Mouse (Mus musculus): ENCODE results near the gene 4833420G17Rik.
"Not testable (repeated sequence)": the region's sequence is repeated elsewhere in the genome, so short reads cannot be mapped to it uniquely, and the experiment has no call there.

4833420G17Rik gene

GRCm38 (mm10) chr13:119462596-119463560 is at the start of gene 4833420G17Rik:
TSS of gene 4833420G17Rik (plus strand) at chr13:119462768.
- peak; percentile 87 for DNase-seq (ENCODE audit: low spot score)

GRCm38 (mm10) chr13:119413026-119413425 is 49.5 kb upstream of the 4833420G17Rik start:
- DNase-seq (ENCODE audit: low spot score) = no peak

DNA sequence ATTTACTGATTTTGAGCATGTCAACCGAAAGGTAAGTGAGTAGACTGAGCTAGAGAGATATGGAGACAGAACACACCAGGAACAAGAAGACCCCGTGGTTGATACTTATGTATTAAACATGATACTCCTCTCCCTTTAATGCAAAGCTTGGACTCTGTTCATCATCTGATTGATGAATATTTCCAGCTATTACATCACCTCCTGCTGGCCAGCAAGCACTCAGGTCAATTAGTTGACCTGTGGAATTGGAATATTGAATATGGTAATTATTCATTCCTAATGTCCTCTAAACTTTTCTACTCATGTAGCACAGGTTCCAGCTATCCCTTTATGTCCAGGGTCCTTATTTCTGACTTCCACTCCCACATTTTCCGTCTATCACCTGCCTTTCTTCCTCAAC is 44.1 kb upstream of the 4833420G17Rik start:
- no peak for DNase-seq (ENCODE audit: low spot score)

DNA sequence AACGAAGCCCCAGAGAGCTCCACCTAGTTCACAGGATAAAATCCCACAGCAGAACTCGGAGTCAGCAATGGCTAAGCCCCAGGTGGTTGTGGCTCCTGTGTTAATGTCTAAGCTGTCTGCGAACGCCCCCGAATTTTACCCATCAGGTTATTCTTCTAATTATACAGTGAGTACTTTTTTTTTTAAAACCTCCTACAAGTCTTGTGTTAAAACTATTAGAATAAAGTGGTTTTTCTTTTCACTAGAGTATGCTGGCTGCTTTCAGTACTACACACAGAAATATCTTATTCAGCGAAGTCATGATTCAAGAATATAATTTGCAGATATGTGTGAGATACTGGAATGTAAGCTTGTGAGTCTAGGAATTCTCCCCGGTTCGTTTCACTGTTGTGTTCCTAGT is 32.4 kb upstream of the 4833420G17Rik start:
- DNase-seq (ENCODE audit: low spot score) = no peak

DNA sequence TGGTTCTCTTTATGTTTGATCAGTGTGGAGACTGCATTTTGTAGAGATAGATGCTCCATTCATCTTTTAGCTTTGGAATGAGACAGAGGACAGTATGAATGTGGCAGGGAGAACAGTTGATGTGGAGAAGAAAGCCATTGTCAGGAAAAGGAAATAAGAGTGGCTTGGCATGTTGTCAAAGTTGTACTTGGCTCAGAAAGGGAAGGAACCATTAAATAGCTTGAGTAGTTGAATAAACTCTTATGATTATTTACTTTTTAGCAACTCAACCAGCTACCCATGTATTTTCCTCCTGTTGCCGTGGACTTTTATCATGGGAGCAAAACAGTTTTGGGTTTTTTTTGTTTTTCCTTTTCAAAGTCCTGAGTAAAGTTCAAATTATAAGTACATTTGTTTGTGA is 30.5 kb upstream of the 4833420G17Rik start:
- DNase-seq (ENCODE audit: low spot score) = no peak

GRCm38 (mm10) chr13:119434359-119434758 is 28.2 kb upstream of the 4833420G17Rik start:
- no peak for DNase-seq (ENCODE audit: low spot score)

DNA sequence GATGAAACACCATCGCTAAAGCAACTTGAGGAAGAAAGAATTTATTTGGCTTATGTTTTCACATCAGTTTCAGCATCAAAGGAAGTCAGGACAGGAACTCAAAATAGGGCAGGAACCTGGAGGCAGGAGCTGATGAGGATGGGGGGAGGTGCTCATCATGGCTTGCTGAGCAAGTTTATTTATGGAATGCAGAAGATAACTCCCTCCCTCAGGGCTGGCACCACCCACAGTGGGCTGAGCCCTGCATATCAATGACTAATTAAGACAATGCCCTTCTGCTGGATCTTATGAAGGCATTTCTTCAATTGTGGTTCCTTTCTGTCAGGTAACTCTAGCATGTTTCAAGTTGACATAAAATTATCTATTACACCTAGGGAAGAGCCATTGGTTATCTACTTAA is 20.3 kb upstream of the 4833420G17Rik start:
- no peak for DNase-seq (ENCODE audit: low spot score)

- DNase-seq (ENCODE audit: low spot score) = no peak
These were observed 9.0 kb upstream of the 4833420G17Rik start for GRCm38 (mm10) chr13:119453563-119453962.

- no peak for DNase-seq (ENCODE audit: low spot score)
These were observed 7.5 kb upstream of the 4833420G17Rik start for GRCm38 (mm10) chr13:119455082-119455481.

GRCm38 (mm10) chr13:119456342-119456741 is 6.2 kb upstream of the 4833420G17Rik start:
- no peak for DNase-seq (ENCODE audit: low spot score)

DNA sequence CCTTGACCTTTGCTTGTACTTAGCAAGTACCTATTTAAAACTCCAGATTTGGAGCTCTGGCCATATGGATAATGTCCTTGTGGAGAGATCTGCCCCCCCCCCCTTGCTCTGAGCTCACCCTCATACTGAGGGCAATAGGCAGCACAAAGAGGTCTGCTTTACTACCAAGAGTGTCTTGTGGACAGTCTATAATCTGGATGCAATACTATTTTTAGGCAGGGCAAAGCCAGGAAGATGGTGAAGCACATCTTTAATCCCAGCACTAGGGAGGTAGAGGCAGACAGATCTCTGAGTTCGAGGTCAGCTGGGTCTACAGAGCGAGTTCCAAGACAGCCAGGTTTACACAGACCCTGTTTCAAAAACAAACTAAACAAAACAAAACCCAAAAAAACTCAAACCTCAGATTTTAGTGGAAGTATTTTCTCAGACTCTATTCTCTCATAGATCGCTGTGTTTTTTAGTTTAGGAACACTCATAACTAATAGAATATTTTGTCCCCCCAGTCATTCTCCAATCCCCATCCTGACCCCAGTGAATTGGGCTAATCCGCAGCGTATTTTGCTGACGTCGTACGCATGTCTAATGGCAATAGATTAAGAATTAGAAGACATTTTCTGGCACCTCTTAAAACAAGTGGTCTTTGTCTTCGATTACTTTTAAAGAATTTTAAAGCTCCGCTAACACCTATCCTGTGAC is 520 bp upstream of the 4833420G17Rik start:
- DNase-seq (ENCODE audit: low spot score) = no peak

DNA sequence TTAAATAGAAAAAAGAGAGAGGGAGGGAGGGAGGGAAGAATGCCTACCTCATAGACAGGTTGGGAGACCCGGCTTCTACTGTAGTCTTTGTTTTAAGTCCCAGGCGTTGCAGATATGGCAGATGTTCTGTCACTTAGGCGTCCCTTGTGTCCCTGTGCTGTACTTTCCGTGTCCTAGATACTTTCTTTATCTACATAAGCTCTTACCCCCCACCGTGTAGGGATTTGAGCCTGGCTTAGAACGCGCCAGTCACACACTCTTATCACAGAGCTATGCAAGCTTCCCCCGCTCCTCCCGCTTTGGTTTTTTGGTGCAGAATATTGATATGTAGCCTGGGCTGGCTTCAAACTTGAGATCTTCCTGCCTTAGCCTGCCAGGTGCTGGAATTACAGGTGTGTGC is 14.1 kb downstream of the 4833420G17Rik start:
- DNase-seq (ENCODE audit: low spot score) = no peak

DNA sequence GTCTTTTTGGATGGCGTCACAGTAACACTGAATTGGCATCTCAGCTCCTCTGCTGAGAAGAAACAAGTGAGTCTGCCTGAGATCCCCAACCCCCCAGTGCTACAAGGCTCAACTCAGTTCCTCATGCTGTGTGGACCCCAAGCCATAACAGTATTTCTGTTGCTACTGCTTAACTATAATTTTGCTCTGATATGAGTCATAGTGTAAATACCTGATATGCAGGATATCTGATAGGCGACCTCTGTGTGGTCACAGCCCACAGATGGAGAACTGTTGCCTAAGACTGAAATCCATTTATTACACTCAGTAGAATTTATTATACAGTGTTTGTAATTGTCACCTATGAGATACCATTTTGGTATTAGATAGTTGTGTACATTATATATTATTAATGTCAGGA is 15.2 kb downstream of the 4833420G17Rik start:
- DNase-seq (ENCODE audit: low spot score) = no peak

DNA sequence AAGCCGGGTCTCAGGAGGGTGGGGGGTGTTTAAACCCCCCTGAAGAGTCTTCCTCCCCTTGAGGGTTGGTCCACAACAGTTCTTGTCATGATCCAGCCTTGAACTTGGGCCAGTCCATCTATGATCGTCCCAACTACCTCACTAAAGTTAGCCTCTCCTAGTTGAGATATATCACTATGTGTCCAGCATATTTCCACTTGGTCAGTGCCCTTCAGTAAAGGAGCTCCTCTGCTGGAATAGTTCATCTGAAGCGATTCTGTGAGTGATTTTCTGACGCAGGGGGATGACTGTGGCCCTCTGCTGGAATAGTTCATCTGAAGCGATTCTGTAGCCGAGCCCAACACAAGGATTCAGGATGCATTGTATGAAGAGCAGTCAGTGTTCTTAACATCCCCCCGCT is 24.8 kb downstream of the 4833420G17Rik start:
- DNase-seq (ENCODE audit: low spot score) = no peak

DNA sequence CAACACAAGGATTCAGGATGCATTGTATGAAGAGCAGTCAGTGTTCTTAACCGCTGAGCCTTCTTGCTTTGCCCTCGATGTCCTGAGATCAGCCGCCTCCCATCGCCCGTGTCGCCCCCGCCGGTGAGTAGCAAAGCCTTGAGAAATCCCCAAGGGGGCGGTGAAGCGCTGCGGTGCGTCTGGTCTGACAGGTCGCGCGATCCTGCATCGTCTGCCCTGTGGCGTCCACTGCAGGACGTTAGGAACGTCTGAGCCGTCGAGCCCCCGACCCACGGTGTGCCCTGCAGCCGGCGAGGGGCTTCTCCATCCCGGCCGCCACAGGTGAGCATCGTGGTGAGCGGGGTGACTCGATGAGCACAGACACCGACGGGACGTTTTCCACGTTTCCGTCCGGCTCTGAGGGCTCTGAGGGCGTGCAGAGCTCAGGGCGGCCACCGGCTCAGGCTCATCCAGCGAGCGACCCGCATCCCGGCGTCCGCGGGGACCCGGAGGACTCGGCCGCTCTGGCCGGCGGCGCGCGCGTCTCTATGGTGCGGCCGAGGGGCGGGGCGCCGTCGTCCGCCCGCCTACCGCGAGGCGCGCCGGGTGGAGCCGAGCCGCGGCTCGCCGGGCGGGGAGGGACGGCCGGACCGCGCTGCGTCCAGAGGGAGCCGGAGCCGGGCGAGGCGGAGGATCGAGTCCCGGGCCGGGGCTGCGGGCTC is 25.5 kb downstream of the 4833420G17Rik start, which contains the start of the genes Tmem267 and 3110070M22Rik:
Tmem267 (plus strand) TSS at position 160 of the 701 bp plus-strand sequence.
3110070M22Rik (minus strand) TSS at position 504 of the 701 bp plus-strand sequence.
- DNase-seq (ENCODE audit: low spot score) = peak; percentile 84

- not testable (repeated sequence) for DNase-seq (ENCODE audit: low spot score)
These were observed 29.5 kb downstream of the 4833420G17Rik start for GRCm38 (mm10) chr13:119492083-119492482.

- not testable (repeated sequence) for DNase-seq (ENCODE audit: low spot score)
These were observed 32.4 kb downstream of the 4833420G17Rik start for GRCm38 (mm10) chr13:119494938-119495337.

Data from testis, postnatal 14 days (tissue).